Mouse (Mus musculus) ovary, adult 10 weeks (tissue): ENCODE data around the gene Arhgef18. TPM values are rescaled to one million over a fixed set of nuclear protein-coding genes. Genes with fewer than 3 reads are reported as not detected.

Source experiments
- polyA plus RNA-seq: library from polyadenylated mRNA; stranded (reverse); fragments of 350-450 nt; fragmentation: Illumina TruSeq; extraction: RNeasy Lipid Tissue Mini Kit (QIAGEN cat#74804); gene quantifications from one replicate; pipeline ENCODE4 v1.2.3, GENCODE M21; 2014

The Arhgef18 gene
- 6.4 TPM for polyA plus RNA-seq

DNA sequence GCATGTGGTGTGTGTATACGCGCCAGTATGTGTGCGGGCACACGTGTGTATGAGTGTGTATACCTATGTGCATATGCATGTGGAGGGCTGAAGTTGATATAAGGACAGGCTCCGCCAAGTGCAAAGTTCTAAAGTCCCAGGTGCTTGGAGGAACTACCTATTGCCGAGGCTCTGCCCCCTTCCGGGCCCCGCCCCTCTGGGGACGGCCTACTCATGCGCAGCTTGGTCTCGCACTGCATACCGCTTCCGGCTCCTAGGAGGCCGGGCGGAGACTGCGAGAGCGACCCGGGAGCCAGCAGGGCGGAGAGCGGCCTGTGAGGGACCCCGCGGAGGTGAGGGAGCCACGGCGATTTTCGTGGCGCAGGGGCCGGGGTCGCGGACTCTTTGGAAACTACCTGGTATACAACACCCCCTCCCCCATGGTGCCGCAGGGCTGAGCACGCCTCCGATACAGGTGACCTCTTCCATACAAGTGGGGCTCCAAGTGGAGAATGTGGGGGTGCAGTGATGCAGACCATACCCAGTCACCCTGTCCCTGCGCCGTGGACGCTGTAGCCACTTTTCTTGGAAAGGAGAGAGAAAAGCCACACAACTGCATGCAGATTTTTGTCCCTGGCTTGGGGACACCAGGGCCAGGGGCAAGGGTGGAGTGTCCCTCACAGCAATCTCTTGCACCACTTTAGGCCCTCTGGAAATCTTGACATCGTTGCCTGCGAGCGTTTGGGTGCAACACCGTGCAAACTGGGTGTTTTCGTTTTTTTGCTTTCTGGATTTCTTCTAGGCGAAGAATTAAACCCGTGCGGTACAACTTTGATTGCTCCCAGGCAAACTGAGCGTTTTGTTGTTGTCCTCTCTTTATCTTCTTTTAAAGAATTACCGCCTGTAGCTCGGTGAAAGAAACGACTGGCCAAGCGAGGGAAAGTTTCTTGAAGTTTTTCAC, at the start of gene Arhgef18:
Gene Arhgef18, plus strand, starts transcription at position 236 of the 940 bp plus-strand sequence.

DNA sequence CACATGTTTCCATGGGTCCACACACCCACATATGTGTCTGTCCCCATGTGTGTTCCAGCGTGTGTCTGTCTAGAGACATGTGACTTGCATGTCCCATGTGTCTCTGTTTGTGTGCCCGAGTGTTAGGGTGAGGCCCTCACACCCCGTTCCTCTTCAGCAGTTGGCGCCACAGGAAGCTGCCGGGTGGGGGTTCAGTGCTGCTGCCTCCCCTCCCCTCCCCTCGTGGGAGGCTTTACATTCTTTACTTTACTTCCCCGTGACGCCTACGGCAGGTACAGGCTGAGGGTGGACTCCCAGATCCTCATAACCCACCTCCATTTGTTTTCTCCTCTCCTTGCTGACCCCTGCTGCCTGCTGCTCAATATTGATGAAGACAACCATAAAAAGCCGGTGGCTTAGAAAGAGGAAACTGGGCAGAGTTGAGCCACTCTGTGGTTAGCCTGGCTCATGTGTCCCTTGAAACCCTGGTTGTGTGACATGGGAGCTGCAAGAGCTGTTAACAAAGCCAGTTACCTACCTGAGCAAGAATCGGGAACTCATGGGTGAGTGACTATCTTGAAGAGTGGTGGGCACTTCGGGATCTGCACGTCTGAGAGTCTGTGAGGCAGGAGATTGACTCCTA, 39.5 kb upstream of the Arhgef18 start, which contains the start of gene A430078G23Rik:
Gene A430078G23Rik, plus strand, starts transcription at position 227 of the 622 bp plus-strand sequence.

DNA sequence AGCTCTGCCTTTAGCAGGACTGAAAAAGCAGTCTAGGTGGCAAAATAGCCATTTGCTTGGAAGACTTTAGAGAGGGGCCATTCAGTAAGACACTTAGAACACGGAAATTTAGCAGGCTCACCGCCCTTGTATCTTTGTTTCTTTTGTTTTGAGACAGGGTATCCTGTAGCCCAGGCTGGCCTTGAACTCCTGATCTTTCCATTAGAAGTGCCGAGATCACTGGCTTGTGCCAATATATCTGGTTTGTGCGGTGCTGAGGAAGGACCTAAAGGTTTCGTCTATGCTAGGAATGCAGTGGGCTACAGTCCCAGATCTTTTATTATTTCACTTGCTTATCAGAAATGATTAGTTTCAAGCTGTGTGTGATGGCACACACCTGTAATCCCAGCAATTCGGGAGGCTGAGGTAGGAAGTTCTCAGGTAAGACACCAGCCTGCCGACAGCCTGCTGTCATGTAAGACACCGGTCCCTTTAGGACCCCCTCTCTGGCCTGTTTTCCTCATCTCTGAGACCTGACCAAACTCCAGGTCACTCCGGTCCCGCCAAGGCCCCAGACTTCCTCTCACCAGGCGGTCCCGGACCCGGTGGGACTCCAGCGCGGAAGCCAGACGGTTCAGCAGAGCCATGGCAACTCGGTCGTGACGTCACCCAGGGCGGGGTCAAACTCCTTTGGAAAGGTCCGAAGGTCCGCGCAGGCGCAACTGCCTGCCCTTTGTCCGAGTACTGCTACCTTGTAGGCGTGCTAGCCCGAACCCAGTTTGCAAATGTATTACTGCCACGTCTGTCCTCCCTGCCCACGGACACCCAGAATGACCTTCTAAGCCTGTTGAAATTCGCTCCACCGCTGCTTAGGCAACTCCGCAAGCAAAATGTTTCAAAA, 74.4 kb downstream of the Arhgef18 start, which contains the start of gene Pex11g:
Gene Pex11g, minus strand, starts transcription at position 675 of the 880 bp plus-strand sequence.

DNA sequence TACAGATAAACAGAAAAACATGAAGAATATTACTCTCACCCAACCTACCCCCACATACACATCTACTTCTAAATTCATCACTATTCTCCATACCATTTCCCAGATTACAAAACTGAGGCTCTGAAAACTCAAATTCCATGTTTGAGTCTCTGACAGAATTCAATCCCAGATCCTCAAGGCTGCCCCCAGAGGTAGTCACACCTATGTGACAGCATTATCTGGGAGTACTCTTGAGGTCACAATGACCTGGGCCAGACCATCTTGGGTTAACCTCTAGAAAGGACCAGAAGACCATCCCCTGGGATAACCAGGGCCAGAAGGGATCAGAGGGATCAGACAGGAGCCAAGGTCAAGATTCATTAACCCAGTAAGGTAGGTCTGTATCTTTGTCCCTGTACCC, 77.8 kb downstream of the Arhgef18 start, which contains the start of gene Tex45:
Gene Tex45, plus strand, starts transcription at position 301 of the 400 bp plus-strand sequence.

DNA sequence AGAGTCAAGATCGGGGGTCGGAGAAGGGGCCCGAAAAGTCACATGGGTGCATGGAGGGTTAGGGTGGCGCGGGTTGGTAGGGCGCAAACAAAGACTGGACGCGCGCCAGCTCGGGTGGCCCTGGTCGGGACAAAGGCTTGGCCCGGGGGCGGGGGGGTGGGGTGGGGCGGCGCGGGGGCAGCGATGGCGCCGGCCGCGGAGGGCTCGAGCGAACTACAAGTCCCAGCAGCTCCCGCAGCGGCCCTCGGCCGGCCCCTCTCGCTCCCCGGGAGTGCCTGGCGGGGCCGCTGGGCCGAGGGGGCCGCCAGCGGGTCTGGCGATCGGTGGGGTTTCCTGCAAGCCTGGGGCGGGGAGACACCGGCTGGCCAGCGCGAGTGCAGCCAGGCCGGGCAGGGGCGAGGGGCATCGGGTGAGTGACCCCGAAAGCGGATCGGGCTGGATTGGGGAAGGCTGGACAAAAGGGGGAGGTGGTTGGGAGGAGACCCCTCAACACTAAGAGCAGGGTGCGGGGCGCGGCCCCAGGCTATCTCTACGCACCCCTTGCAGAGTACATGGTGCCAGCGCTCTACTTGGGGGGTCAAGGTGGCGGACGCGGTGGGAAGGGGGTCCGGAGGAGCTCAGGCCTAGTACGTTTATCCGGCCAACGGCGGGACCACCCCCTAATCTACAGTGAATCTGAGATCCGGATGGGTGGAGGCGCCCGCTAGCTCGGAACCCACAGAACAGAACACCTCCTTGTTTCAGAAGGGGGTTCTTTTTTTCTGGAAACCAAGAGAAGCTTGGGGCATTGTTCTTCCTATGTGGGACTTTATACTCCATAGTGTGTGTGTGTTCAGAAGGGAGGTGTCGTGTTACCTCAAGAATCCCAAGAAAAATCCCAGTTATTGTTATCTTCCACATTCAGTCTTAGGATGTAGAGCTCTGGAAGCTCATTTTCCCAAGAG, 100.4 kb downstream of the Arhgef18 start, which contains the start of gene Zfp358:
Gene Zfp358, plus strand, starts transcription at position 238 of the 944 bp plus-strand sequence.

DNA sequence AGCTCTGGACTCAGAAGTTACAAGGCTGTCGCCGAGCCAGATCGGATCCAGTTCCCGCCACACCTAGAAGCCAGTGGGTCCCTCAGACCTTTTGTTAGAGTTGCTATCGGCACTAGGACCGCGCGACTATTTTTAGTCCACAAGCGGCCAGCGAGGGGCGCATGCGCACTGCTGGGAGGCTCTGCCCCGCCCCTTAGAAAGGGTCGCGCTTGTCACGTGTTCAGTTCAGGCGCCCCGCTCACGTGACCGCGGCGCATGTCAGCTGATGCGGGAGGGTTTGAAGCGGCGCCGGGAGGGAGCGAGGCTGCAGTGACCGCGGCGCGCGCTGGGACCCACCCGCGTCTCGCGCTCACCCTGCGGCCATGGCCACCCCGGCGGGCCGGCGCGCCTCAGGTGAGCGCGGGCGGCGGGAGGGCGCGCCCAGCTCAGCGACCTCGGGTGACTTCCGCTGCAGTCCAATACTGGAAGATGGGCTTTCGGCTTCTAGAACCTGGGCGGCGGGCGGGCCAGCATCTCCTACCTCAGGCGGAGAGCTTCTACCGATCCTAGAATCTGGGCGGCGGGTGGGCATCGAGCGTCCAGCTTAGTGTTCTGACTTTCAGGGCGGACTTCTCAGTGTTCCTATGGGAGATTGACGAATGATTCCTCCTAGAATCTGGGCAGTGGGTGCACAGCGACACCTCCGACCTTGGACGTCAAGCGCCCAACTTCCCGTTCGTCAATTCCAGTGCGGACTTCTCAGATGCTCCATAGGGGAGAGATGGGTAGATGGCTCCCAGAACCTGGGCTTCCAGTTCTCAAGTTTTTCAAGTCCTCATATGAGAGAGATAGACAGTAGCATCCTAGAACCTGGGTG, 107.7 kb downstream of the Arhgef18 start, which contains the start of gene Mcoln1:
Gene Mcoln1, plus strand, starts transcription at position 223 of the 856 bp plus-strand sequence.

Other genes starting within 250 kb of the Arhgef18 start
- 69.2 TPM for gene Insr, start 113.4 kb upstream of the Arhgef18 start, polyA plus RNA-seq
- gene A430078G23Rik, start 39.6 kb upstream of the Arhgef18 start, polyA plus RNA-seq = not detected
- gene Pex11g, start 74.7 kb downstream of the Arhgef18 start, polyA plus RNA-seq = 0.54 TPM
- not detected for gene Tex45, start 77.9 kb downstream of the Arhgef18 start, polyA plus RNA-seq
- 2.7 TPM for gene Zfp358, start 100.1 kb downstream of the Arhgef18 start, polyA plus RNA-seq
- 6.6 TPM for gene Mcoln1, start 107.5 kb downstream of the Arhgef18 start, polyA plus RNA-seq
- 4.0 TPM for gene Pnpla6, start 122.4 kb downstream of the Arhgef18 start, polyA plus RNA-seq
- 1.2 TPM for gene C330021F23Rik, start 175.0 kb downstream of the Arhgef18 start, polyA plus RNA-seq
- gene Camsap3, start 194.3 kb downstream of the Arhgef18 start, polyA plus RNA-seq = 0.26 TPM
- 0.48 TPM for gene Xab2, start 228.3 kb downstream of the Arhgef18 start, polyA plus RNA-seq
- 7.8 TPM for gene Pet100, start 228.5 kb downstream of the Arhgef18 start, polyA plus RNA-seq
- gene Pcp2, start 232.5 kb downstream of the Arhgef18 start, polyA plus RNA-seq = not detected
- 8.1 TPM for gene Stxbp2, start 237.9 kb downstream of the Arhgef18 start, polyA plus RNA-seq